ENCODE assay signal across 25 mouse cellular contexts in the genomic region with DNA sequence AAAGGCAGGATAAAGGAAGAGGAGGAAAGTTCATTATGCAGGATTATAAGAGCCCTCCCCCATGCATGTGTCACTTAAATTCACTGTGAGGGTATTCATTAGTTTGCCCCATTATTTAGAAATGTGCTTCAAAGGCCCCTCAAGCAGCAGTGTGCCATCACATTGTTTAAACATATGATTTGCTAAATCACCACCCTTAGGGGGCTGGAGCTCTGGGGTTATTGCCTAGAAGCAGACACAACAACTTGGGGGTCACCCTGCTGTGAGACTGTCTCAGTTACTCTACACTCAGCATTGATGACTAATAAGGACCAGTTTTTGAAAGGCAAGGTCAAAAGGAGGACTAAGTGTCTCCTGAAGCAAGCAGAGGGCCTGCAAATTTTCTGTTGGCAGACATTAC.
DNase-seq lines count a peak whose midpoint lies in the region; ATAC-seq lines count a peak whose summit lies in the region.
"Had no signal": no experiment of that assay in that cellular context is flagged by ENCODE, and none has a peak within 500 bp of the region (broad histone marks: within the 10 kb centered on the region; RNA-seq: fewer than 3 reads in every experiment).

No protein-coding gene starts in this region.

- no peak overlapping the region for H3K4me3 ChIP-seq in midbrain, embryonic 13.5 days (replicated peaks)
- no peak overlapping the region for H3K4me3 ChIP-seq in midbrain, embryonic 14.5 days (replicated peaks; ENCODE audit: low read depth, low read length)
- no peak overlapping the region for H3K4me3 ChIP-seq in forebrain, embryonic 11.5 days (ENCODE audit: low read depth, low read length)
- H3K4me3 ChIP-seq: embryonic facial prominence, embryonic 13.5 days; erythroblast, embryonic 14.5 days; heart, embryonic 13.5 days; hindbrain, embryonic 15.5 days; limb, embryonic 10.5 days; neural tube, embryonic 15.5 days had no signal

- no peak overlapping the region for H3K9ac ChIP-seq in midbrain, embryonic 13.5 days (replicated peaks)
- H3K9ac ChIP-seq in midbrain, embryonic 14.5 days (replicated peaks; ENCODE audit: low read length), result no peak overlapping the region
- no peak overlapping the region for H3K9ac ChIP-seq in forebrain, embryonic 11.5 days (ENCODE audit: low read length)
- H3K9ac ChIP-seq: embryonic facial prominence, embryonic 13.5 days; heart, embryonic 13.5 days; hindbrain, embryonic 15.5 days; neural tube, embryonic 15.5 days had no signal

- no peaks in the 10 kb centered on the region for H3K36me3 ChIP-seq in midbrain, embryonic 13.5 days
- no peaks in the 10 kb centered on the region for H3K36me3 ChIP-seq in midbrain, embryonic 14.5 days (ENCODE audit: control insufficient read depth, insufficient read depth, low read length)
- H3K36me3 ChIP-seq in forebrain, embryonic 11.5 days (ENCODE audit: control insufficient read depth, insufficient read depth, low read length), result no peaks in the 10 kb centered on the region
- H3K36me3 ChIP-seq: embryonic facial prominence, embryonic 13.5 days; heart, embryonic 13.5 days; hindbrain, embryonic 15.5 days; limb, embryonic 10.5 days; neural tube, embryonic 15.5 days had no signal

- ATAC-seq in midbrain, embryonic 13.5 days, result peak; percentile 56; the same call in 1 of the 2 replicates
- ATAC-seq in midbrain, embryonic 14.5 days (ENCODE audit: low FRiP score, low TSS enrichment), result no peak
- peak; percentile 55 for ATAC-seq in forebrain, embryonic 11.5 days (replicated peaks; ENCODE audit: low FRiP score)
- ATAC-seq: lung, postnatal 0 days had no signal

- no peaks in the 10 kb centered on the region for H3K27me3 ChIP-seq in midbrain, embryonic 13.5 days
- no peaks in the 10 kb centered on the region for H3K27me3 ChIP-seq in midbrain, embryonic 14.5 days (ENCODE audit: control insufficient read depth, insufficient read depth, low read length)
- H3K27me3 ChIP-seq in forebrain, embryonic 11.5 days (ENCODE audit: control insufficient read depth, insufficient read depth, low read length), result no peaks in the 10 kb centered on the region
- H3K27me3 ChIP-seq: embryonic facial prominence, embryonic 13.5 days; hindbrain, embryonic 15.5 days; neural tube, embryonic 15.5 days had no signal

- H3K27ac ChIP-seq in midbrain, embryonic 13.5 days, result no peak overlapping the region
- no peak overlapping the region for H3K27ac ChIP-seq in midbrain, embryonic 14.5 days (replicated peaks; ENCODE audit: low read depth, low read length)
- H3K27ac ChIP-seq in forebrain, embryonic 11.5 days (ENCODE audit: low read depth, low read length), result no peak overlapping the region
- H3K27ac ChIP-seq: embryonic facial prominence, embryonic 13.5 days; heart, embryonic 13.5 days; hindbrain, embryonic 15.5 days; kidney, postnatal 0 days; limb, embryonic 10.5 days; macrophage; neural tube, embryonic 15.5 days; stomach, postnatal 0 days had no signal

- H3K4me2 ChIP-seq in midbrain, embryonic 13.5 days (replicated peaks), result no peak overlapping the region
- no peak overlapping the region for H3K4me2 ChIP-seq in midbrain, embryonic 14.5 days (ENCODE audit: low read length)
- no peak overlapping the region for H3K4me2 ChIP-seq in forebrain, embryonic 11.5 days (ENCODE audit: low read depth, low read length, severe bottlenecking)
- H3K4me2 ChIP-seq: embryonic facial prominence, embryonic 13.5 days; heart, embryonic 13.5 days; hindbrain, embryonic 15.5 days; neural tube, embryonic 15.5 days had no signal

- H3K4me1 ChIP-seq in midbrain, embryonic 13.5 days (replicated peaks), result peaks cover 14% of the 10 kb centered on the region
- peaks cover 5% of the 10 kb centered on the region; the same call in 1 of the 2 replicates for H3K4me1 ChIP-seq in midbrain, embryonic 14.5 days (ENCODE audit: control insufficient read depth, insufficient read depth, low read length)
- no peaks in the 10 kb centered on the region for H3K4me1 ChIP-seq in forebrain, embryonic 11.5 days (replicated peaks; ENCODE audit: control insufficient read depth, insufficient read depth, low read length)
- H3K4me1 ChIP-seq: embryonic facial prominence, embryonic 13.5 days had no signal

- peak; percentile 63 for DNase-seq in heart, adult 11 months
- DNase-seq in heart, adult 9 months (ENCODE audit: low spot score in 2 of 2), result no peak
- no peak for DNase-seq in midbrain, embryonic 14.5 days
- no peak for DNase-seq in forebrain, embryonic 11.5 days (ENCODE audit: low spot score)
- peak; percentile 37 for DNase-seq in mesoderm, embryonic 11.5 days (ENCODE audit: low read depth, low spot score)
- DNase-seq in layer of hippocampus, adult 8-10 months (ENCODE audit: low spot score in 2 of 2), result no peak
- DNase-seq in layer of hippocampus, postnatal 25 days (ENCODE audit: extremely low spot score in 1 of 2, low spot score in 1 of 2), result no peak
- DNase-seq: cerebellum, adult 8-10 months; cerebellum, postnatal 36 days; heart, postnatal 14 days; kidney, adult 2 months; right cerebral cortex, postnatal 14 days; thymus, adult 2 months; thymus, postnatal 4 days had no signal

- H3K9me3 ChIP-seq in midbrain, embryonic 13.5 days, result no peaks in the 10 kb centered on the region
- H3K9me3 ChIP-seq in midbrain, embryonic 14.5 days (ENCODE audit: control insufficient read depth, low read length), result no peaks in the 10 kb centered on the region
- no peaks in the 10 kb centered on the region for H3K9me3 ChIP-seq in forebrain, embryonic 11.5 days (ENCODE audit: control insufficient read depth, low read length)
- H3K9me3 ChIP-seq: embryonic facial prominence, embryonic 13.5 days; heart, embryonic 13.5 days; hindbrain, embryonic 15.5 days; limb, embryonic 10.5 days; neural tube, embryonic 15.5 days had no signal

Comparison
In these comparisons a context has a peak if more than half of its experiments do, and no peak if none do; other contexts are left out.
1. DNase-seq: peak in heart, adult 11 months (single experiment) and mesoderm, embryonic 11.5 days (single experiment); none in heart, adult 9 months (0 of 2), midbrain, embryonic 14.5 days (single experiment), forebrain, embryonic 11.5 days (single experiment), layer of hippocampus, adult 8-10 months (0 of 2) and layer of hippocampus, postnatal 25 days (0 of 2).